Mouse (Mus musculus) megakaryocyte, embryonic 14.5 days (primary cell): ENCODE data around the gene Rnf152.

Source experiments
- FLI1 ChIP-seq: IDR thresholded peaks from 2 replicates; pipeline ENCODE4 v1.6.1; 2012; ENCODE audit warnings: low read length, inconsistent platforms, mixed read lengths
- GATA1 ChIP-seq: IDR thresholded peaks from 3 replicates; pipeline ENCODE4 v1.6.1; 2012; ENCODE audit warnings: mixed read lengths, low read length, inconsistent platforms, borderline replicate concordance

DNA sequence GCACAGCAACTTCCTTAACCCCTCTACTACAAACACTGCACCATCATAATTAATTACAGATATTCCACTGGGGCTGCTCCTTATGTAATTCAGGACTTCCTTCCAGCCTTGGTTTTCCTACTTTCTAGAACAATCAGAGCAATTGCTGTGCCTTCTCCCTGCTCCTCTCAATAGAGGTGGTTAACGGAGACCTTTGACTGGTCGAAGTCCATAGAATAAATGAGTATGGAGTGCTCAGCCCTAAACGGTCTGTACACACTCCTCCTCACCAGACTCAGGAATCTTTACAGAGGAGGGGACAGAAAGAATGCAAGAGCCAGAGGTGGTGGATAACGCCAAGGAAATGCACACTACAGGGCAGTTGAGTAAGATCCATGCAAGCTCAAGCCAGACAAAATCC, 19.1 kb downstream of the Rnf152 start:
- no peak for TF ChIP-seq FLI1
- no peak for TF ChIP-seq GATA1
